Mouse (Mus musculus) hindbrain, embryonic 16.5 days (tissue): ENCODE data around the gene Apol7c. TPM values are rescaled to one million over a fixed set of nuclear protein-coding genes. Genes with fewer than 3 reads are reported as not detected.
"Not testable (repeated sequence)": the region's sequence is repeated elsewhere in the genome, so short reads cannot be mapped to it uniquely, and the experiment has no call there.

Experiments
- ATAC-seq: fragments of 200-750 bp; cut with Nextera tagmentation; 2 replicates; pipeline ENCODE4 v1.8.0; 2017; ENCODE audit warnings: moderate TSS enrichment, moderate library complexity
- H3K27ac ChIP-seq: fragments of 300-500 bp; sonication (generic); 2 replicates; pipeline ENCODE4 v1.5.1; 2014; ENCODE audit warnings: low read depth, mild to moderate bottlenecking, control low read depth, low read length, moderate library complexity
- H3K27me3 ChIP-seq: fragments of 300-500 bp; sonication (generic); replicated peaks from 2 replicates; pipeline ENCODE4 v1.6.1; 2014; ENCODE audit warnings: low read length; ENCODE audit not compliant: control insufficient read depth, insufficient read depth
- H3K36me3 ChIP-seq: fragments of 300-500 bp; sonication (generic); 2 replicates; pipeline ENCODE4 v1.6.1; 2014; ENCODE audit warnings: mild to moderate bottlenecking, low read length, moderate library complexity, mixed read lengths; ENCODE audit not compliant: control insufficient read depth, insufficient read depth
- H3K4me1 ChIP-seq: fragments of 300-500 bp; sonication (generic); 2 replicates; pipeline ENCODE4 v1.6.1; 2014; ENCODE audit warnings: low read depth, low read length; ENCODE audit not compliant: control insufficient read depth, insufficient read depth
- H3K4me2 ChIP-seq: fragments of 300-500 bp; sonication (generic); 2 replicates; pipeline ENCODE4 v1.6.1; 2014; ENCODE audit warnings: mild to moderate bottlenecking, low read length, control low read depth, moderate library complexity
- H3K4me3 ChIP-seq: fragments of 300-500 bp; sonication (generic); 2 replicates; pipeline ENCODE4 v1.5.1; 2014; ENCODE audit warnings: mild to moderate bottlenecking, low read length, control low read depth, moderate library complexity
- H3K9ac ChIP-seq: fragments of 300-500 bp; sonication (generic); 2 replicates; pipeline ENCODE4 v1.6.1; 2014; ENCODE audit warnings: low read depth, mild to moderate bottlenecking, control low read depth, low read length, moderate library complexity
- H3K9me3 ChIP-seq: fragments of 300-500 bp; sonication (generic); 2 replicates; pipeline ENCODE4 v1.6.1; 2014; ENCODE audit warnings: mild to moderate bottlenecking, low read length, moderate library complexity; ENCODE audit not compliant: control insufficient read depth
- WGBS: fragments of 180-500 bp; shearing (Covaris S2); extraction: QIAGEN DNeasy Blood & Tissue Kit; methylation state at CpG from one replicate; pipeline ENCODE4 v1.1.7; 2014; 5-methylcytosine and 5-hydroxymethylcytosine counted together
- polyA plus RNA-seq: library from polyadenylated mRNA; unstranded; fragments of >200 nt; fragmentation: Nextera tagmentation; extraction: Ambion mirVana; gene quantifications from 2 replicates; pipeline ENCODE4 v1.2.1, GENCODE M21; 2015

Gene Apol7c
- polyA plus RNA-seq, 1 experiment from 2014 or later: not detected

GRCm38 (mm10) chr15:77494694-77495093 lies 38.4 kb downstream of the Apol7c start:
- 55% methylated on average over 1 of the region's 1 CpGs for WGBS
- not testable (repeated sequence) for H3K9me3 ChIP-seq, ATAC-seq, H3K9ac ChIP-seq, H3K4me1 ChIP-seq, H3K4me3 ChIP-seq, H3K27me3 ChIP-seq, H3K27ac ChIP-seq, H3K4me2 ChIP-seq, H3K36me3 ChIP-seq

GRCm38 (mm10) chr15:77493181-77493580 lies 39.9 kb downstream of the Apol7c start:
- H3K9me3 ChIP-seq, H3K9ac ChIP-seq, H3K4me3 ChIP-seq, H3K36me3 ChIP-seq, ATAC-seq, H3K4me1 ChIP-seq, H3K27ac ChIP-seq, H3K4me2 ChIP-seq, H3K27me3 ChIP-seq: not testable (repeated sequence)
- WGBS: no CpG with 5 or more reads among the region's 1 CpGs

- H3K9me3 ChIP-seq: no peaks in the 10 kb centered on the region
Observed at GRCm38 (mm10) chr15:77482140-77482794, 50.8 kb downstream of the Apol7c start.

GRCm38 (mm10) chr15:77476693-77477092 lies 56.4 kb downstream of the Apol7c start, which contains the start of gene Apol10a:
Gene Apol10a, plus strand, starts transcription at chr15:77477047.
- ATAC-seq: not testable (repeated sequence)
- 84% methylated on average over 2 of the region's 2 CpGs for WGBS

More at GRCm38 (mm10) chr15:77482140-77482794, 50.8 kb downstream of the Apol7c start:
- Histone ChIP-seq H3K4me1 (no peaks in the 10 kb centered on the region), H3K4me3 (no peak overlapping the region), H3K9ac (no peak overlapping the region), H3K27ac (no peak overlapping the region), H3K36me3 (no peaks in the 10 kb centered on the region), H3K4me2 (no peak overlapping the region), H3K27me3 (no peaks in the 10 kb centered on the region)
- ATAC-seq: no peak
- WGBS: 84% methylated on average over 4 of the region's 4 CpGs

More at GRCm38 (mm10) chr15:77476693-77477092, 56.4 kb downstream of the Apol7c start, which contains the start of gene Apol10a:
- not testable (repeated sequence) for H3K27ac ChIP-seq, H3K9ac ChIP-seq, H3K27me3 ChIP-seq, H3K4me1 ChIP-seq, H3K36me3 ChIP-seq, H3K4me3 ChIP-seq, H3K9me3 ChIP-seq, H3K4me2 ChIP-seq

Other genes with a start within 250 kb of the Apol7c start
- 122 and 140 TPM in 2 replicates for gene Rbfox2, start 226.3 kb downstream of the Apol7c start, polyA plus RNA-seq
- gene Apol7a, start 134.2 kb downstream of the Apol7c start, polyA plus RNA-seq: not detected in 2 replicates
- gene Apol9a, start 122.2 kb downstream of the Apol7c start, polyA plus RNA-seq: 0.24 and 0.46 TPM in 2 replicates
- not detected in 2 replicates for gene Apol7b, start 85.8 kb downstream of the Apol7c start, polyA plus RNA-seq
- gene Apol10a, start 56.3 kb downstream of the Apol7c start, polyA plus RNA-seq: not detected in 2 replicates
- gene Apol11a, start 25.0 kb downstream of the Apol7c start, polyA plus RNA-seq: not detected in 2 replicates
- gene 1700025B11Rik, start 28.6 kb upstream of the Apol7c start, polyA plus RNA-seq: not detected in 2 replicates
- 0.06 TPM in 1 of 2 replicates, not detected in the other for gene Apol10b, start 62.8 kb upstream of the Apol7c start, polyA plus RNA-seq
- gene Gm36245, start 65.9 kb upstream of the Apol7c start, polyA plus RNA-seq: not detected in 2 replicates
- gene Apol11b, start 110.0 kb upstream of the Apol7c start, polyA plus RNA-seq: not detected in 2 replicates
- not detected in 2 replicates for gene Apol7e, start 165.5 kb upstream of the Apol7c start, polyA plus RNA-seq
- 0.13 and 0.44 TPM in 2 replicates for gene Apol9b, start 195.7 kb upstream of the Apol7c start, polyA plus RNA-seq
- gene Apol8, start 223.7 kb upstream of the Apol7c start, polyA plus RNA-seq: 0.14 and 0.35 TPM in 2 replicates